Mouse (Mus musculus) midbrain, embryonic 11.5 days (tissue): ENCODE results near the gene B3galt4. TPM values are rescaled to one million over a fixed set of nuclear protein-coding genes. Genes with fewer than 3 reads are reported as not detected.
"Not testable (repeated sequence)": the region's sequence is repeated elsewhere in the genome, so short reads cannot be mapped to it uniquely, and the experiment has no call there.

Experiments used
- ATAC-seq: fragments of 200-750 bp; cut with Nextera tagmentation; 2 replicates; pipeline ENCODE4 v1.8.0; 2017; ENCODE audit warnings: moderate TSS enrichment, moderate library complexity; ENCODE audit not compliant: low FRiP score
- DNase-seq: peaks from one replicate; pipeline ENCODE4 v3.0.0; 2015; ENCODE audit warnings: low spot score; ENCODE audit errors: missing footprints
- H3K27ac ChIP-seq: fragments of 300-500 bp; sonication (generic); 2 replicates; pipeline ENCODE4 v1.5.1; 2014; ENCODE audit warnings: low read depth, low read length
- H3K27me3 ChIP-seq: fragments of 300-500 bp; sonication (generic); 2 replicates; pipeline ENCODE4 v1.6.1; 2014; ENCODE audit warnings: mild to moderate bottlenecking, low read length, moderate library complexity, mixed read lengths; ENCODE audit not compliant: control insufficient read depth, insufficient read depth
- H3K36me3 ChIP-seq: fragments of 300-500 bp; sonication (generic); 2 replicates; pipeline ENCODE4 v1.6.1; 2014; ENCODE audit warnings: mild to moderate bottlenecking, low read length, moderate library complexity, mixed read lengths; ENCODE audit not compliant: control insufficient read depth, insufficient read depth
- H3K4me1 ChIP-seq: fragments of 300-500 bp; sonication (generic); 2 replicates; pipeline ENCODE4 v1.6.1; 2014; ENCODE audit warnings: low read length; ENCODE audit not compliant: control insufficient read depth, insufficient read depth
- H3K4me2 ChIP-seq: fragments of 300-500 bp; sonication (generic); 2 replicates; pipeline ENCODE4 v1.6.1; 2014; ENCODE audit warnings: mild to moderate bottlenecking, moderate library complexity
- H3K4me3 ChIP-seq: fragments of 300-500 bp; sonication (generic); 2 replicates; pipeline ENCODE4 v1.5.1; 2014; ENCODE audit warnings: low read depth, low read length
- H3K9ac ChIP-seq: fragments of 300-500 bp; sonication (generic); 2 replicates; pipeline ENCODE4 v1.6.1; 2014; ENCODE audit warnings: low read length
- H3K9me3 ChIP-seq: fragments of 300-500 bp; sonication (generic); 2 replicates; pipeline ENCODE4 v1.6.1; 2016; ENCODE audit warnings: low read length; ENCODE audit not compliant: control insufficient read depth
- WGBS: fragments of 180-500 bp; shearing (Covaris S2); extraction: QIAGEN DNeasy Blood & Tissue Kit; methylation state at CpG from one replicate; pipeline ENCODE4 v1.1.7; 2014; 5-methylcytosine and 5-hydroxymethylcytosine counted together
- polyA plus RNA-seq: library from polyadenylated mRNA; unstranded; fragments of >200 nt; fragmentation: Nextera tagmentation; extraction: Ambion mirVana; gene quantifications from 2 replicates; pipeline ENCODE4 v1.2.1, GENCODE M21; 2014

Gene B3galt4
- polyA plus RNA-seq, 1 experiment from 2014 or later: 4.2 TPM

DNA sequence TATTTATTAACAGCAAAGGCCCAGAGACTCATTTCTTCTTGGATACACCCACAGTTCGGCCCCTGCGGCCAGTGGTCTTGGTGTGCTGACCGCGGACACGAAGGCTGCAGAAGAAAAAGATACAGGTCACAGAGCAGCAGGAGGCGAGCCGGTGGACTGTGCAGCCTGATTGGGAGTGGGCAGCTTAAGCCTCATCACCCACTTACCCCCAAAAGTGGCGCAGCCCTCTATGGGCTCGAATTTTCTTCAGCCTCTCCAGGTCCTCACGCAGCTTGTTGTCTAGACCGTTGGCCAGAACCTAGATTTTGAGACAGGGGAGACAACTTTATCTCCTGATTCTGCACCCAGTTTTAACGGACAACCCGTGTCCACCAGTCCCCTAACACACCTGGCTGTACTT, 727 bp upstream of the B3galt4 start:
- H3K9me3 ChIP-seq, H3K9ac ChIP-seq, H3K27ac ChIP-seq, H3K27me3 ChIP-seq, ATAC-seq: not testable (repeated sequence)
- peaks cover 19% of the 10 kb centered on the region for H3K36me3 ChIP-seq
- peaks cover 44% of the 10 kb centered on the region for H3K4me1 ChIP-seq
- peak overlapping the region; percentile 37; the same call in 1 of the 2 replicates for H3K4me3 ChIP-seq
- DNase-seq: peak; percentile 81
- H3K4me2 ChIP-seq: peak overlapping the region; percentile 69
- 76% methylated on average over 13 of the region's 13 CpGs for WGBS

DNA sequence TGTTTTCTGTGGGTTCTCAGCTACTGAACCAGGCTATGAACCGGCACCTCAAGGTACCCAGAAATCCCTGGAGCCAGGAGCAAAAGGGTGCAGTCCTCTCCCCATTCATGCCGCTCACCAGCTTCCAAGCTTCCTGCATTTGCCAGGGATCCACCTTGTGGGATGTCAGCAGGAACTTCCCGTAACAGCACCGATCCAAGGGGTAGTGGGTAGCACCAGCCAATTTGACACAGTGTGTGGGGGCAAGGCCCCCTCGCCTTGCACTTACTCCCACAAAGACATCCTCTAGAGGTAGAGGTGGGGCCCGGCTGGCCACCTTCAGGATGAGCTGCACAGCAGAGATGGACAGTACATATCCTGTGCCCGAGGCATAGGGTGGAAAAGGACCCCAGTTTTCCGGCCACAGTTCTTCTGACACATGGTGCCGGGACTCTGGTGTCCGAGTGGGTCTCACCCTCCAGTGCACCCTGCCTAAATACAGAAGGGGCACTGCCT, 1.1 kb downstream of the B3galt4 start:
- Histone ChIP-seq H3K36me3 (peaks cover 19% of the 10 kb centered on the region), H3K4me3 (peak overlapping the region; percentile 37; the same call in 1 of the 2 replicates), H3K9me3 (no peaks in the 10 kb centered on the region), H3K27me3 (no peaks in the 10 kb centered on the region), H3K4me1 (peaks cover 37% of the 10 kb centered on the region), H3K27ac (no peak overlapping the region), H3K4me2 (peak overlapping the region; percentile 69; the same call in 1 of the 2 replicates), H3K9ac (peak overlapping the region; percentile 68; the same call in 1 of the 2 replicates)
- ATAC-seq (no peak), DNase-seq (no peak)
- WGBS: 76% methylated on average over 10 of the region's 10 CpGs

DNA sequence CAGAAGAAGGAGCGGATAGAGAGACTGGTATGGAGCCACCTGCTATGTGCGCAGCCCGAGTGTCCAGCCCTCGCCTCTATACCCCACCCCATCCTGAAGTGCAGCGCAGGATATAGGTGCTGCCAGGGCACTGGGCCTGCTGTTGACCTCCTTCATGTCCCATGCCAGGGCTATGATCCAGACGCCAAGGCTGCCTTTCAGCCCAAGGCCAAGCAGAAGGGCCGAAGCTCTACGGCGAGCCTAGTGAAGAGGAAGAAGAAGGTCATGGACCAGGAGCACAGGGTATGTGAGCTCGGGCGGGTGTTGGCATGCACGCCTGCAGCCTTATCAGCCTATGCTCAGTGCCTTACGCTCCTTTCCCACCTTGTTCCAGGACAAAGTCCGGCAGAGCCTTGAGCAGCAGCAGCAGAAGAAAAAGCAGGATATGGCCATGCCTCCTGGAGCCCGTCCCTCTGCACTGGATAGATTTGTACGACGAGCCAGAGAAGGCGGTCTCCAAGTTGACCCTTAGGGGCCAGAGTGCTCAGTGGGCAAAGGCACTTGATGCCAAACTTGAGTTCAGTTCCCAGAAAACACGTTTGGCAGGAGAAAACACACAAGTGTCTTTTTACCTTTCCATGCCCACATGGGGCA, 2.3 kb downstream of the B3galt4 start:
- H3K27ac ChIP-seq: no peak overlapping the region
- H3K9ac ChIP-seq: no peak overlapping the region
- peaks cover 19% of the 10 kb centered on the region for H3K36me3 ChIP-seq
- no peak overlapping the region for H3K4me3 ChIP-seq
- H3K4me2 ChIP-seq: no peak overlapping the region
- 92% methylated on average over 19 of the region's 19 CpGs for WGBS
- ATAC-seq (no peak), DNase-seq (no peak)
- no peaks in the 10 kb centered on the region for H3K9me3 ChIP-seq
- peaks cover 29% of the 10 kb centered on the region for H3K4me1 ChIP-seq
- H3K27me3 ChIP-seq: no peaks in the 10 kb centered on the region

DNA sequence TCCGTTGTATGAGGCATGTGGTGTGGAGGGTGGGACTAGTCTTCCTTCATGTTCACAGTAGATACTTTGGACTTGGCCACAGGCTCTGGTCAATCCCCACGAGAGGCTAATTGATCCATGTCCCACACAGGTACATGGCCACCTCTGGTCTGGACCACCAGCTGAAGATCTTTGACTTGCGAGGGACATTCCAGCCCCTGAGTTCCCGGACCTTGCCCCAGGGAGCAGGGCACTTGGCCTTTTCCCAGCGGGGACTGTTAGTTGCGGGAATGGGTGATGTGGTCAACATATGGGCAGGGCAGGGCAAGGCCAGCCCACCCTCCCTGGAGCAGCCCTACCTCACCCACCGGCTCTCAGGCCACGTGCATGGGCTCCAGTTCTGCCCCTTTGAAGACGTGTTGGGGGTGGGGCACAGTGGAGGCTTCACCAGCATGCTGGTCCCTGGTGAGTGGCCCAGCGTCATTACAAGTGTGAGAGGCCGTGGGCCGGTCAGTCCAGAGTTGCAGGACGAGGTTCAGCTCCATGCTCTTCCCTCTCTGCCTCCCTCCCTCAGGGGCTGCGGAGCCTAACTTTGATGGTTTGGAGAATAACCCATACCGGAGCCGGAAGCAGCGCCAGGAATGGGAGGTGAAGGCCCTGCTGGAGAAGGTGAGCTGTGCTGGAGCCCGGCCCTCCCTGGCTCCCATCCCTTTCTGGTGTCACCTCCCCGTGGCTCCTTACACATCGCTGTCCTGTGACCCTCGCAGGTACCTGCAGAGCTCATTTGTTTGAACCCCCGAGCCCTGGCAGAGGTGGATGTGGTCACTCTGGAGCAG, 3.0 kb downstream of the B3galt4 start:
- ATAC-seq: no peak
- WGBS: 90% methylated on average over 22 of the region's 22 CpGs
- H3K36me3 ChIP-seq: peaks cover 17% of the 10 kb centered on the region
- no peak for DNase-seq
- no peaks in the 10 kb centered on the region for H3K9me3 ChIP-seq
- no peak overlapping the region for H3K4me2 ChIP-seq
- H3K9ac ChIP-seq: no peak overlapping the region
- no peak overlapping the region for H3K4me3 ChIP-seq
- peaks cover 24% of the 10 kb centered on the region for H3K4me1 ChIP-seq
- no peak overlapping the region for H3K27ac ChIP-seq
- H3K27me3 ChIP-seq: no peaks in the 10 kb centered on the region

DNA sequence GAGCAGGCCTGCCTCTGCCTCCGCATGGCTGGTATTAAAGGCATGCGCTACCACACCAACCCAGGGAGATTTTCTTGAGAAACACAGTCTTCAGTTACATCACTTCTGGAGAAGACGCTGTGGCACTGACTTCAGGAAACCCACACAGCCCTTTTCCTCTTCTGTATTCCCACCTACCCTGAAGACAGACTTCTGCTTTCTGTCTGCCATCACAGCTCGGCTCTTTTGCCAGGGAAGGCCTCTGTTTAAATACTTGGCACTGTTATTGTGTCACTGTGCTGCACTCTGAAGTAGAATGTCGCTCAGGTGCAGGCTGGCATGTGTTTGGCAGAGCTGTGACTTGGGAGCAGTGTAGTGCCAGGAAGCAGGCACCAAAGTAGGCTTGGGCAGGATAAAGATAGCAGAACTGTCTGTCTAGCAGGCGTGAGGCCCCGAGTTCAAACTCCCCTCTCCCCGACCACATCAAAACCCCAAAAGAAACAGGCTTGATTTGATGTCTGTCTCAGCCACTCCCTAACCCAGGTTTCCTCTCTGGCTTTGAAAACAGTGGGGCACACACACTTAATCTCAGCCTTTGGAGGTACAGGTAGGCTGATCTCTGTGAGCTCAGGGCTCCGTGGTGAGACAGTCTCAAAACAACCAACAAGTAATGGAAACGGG, 3.7 kb downstream of the B3galt4 start:
- no peaks in the 10 kb centered on the region for H3K9me3 ChIP-seq
- WGBS: 94% methylated on average over 10 of the region's 10 CpGs
- no peak for DNase-seq

DNA sequence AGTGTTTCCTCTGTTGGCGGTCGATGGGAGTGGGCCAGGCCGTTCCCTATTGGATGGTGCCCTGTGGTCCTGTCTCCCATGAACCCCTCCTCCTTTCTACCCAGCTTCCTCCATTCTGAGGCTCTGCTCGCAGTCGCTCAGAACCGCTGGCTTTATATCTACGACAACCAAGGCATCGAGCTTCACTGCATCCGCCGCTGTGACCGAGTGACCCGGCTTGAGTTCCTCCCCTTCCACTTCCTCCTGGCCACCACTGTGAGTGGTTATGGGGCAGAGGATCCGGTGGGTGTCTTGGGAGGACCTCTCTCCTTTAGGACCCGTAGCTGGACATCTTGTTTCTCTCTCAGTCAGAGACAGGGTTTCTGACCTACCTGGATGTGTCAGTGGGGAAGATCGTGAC, 7.8 kb downstream of the B3galt4 start:
- 93% methylated on average over 15 of the region's 15 CpGs for WGBS
- H3K9me3 ChIP-seq: no peaks in the 10 kb centered on the region
- H3K27me3 ChIP-seq: no peaks in the 10 kb centered on the region
- ATAC-seq (no peak), DNase-seq (no peak)
- 0 out of 2 replicates have a peak, but pooled peaks cover 2% of the 10 kb centered on the region for H3K36me3 ChIP-seq
- H3K27ac ChIP-seq: no peak overlapping the region
- peaks cover 17% of the 10 kb centered on the region for H3K4me1 ChIP-seq
- no peak overlapping the region for H3K4me3 ChIP-seq
- H3K9ac ChIP-seq: no peak overlapping the region
- H3K4me2 ChIP-seq: no peak overlapping the region

More for the DNA sequence above, 3.7 kb downstream of the B3galt4 start:
- H3K27ac ChIP-seq: no peak overlapping the region
- no peak overlapping the region for H3K4me3 ChIP-seq
- peaks cover 11% of the 10 kb centered on the region for H3K36me3 ChIP-seq
- ATAC-seq: no peak
- H3K27me3 ChIP-seq: no peaks in the 10 kb centered on the region
- H3K4me2 ChIP-seq: no peak overlapping the region
- H3K4me1 ChIP-seq: peaks cover 17% of the 10 kb centered on the region
- H3K9ac ChIP-seq: no peak overlapping the region

DNA sequence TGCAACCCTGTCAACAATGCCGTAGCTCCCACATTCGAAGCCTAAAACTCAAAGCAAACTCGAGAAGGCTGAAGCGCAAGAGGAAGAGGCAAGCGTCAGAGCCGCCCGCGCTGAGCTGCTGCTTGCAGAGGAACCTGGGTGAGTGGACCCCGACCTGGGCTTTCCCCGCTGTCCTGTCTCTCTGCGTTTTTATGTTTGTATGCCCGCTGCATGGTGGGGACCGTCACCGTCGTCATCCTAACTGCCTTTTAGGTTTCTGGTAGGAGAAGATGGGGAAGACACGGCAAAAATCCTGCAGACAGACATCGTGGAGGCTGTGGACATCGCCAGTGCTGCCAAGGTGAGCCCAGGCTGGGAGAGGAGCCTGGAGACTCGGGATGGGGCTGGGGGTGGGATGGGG, 9.9 kb downstream of the B3galt4 start:
- Histone ChIP-seq H3K9ac (peak overlapping the region; percentile 69), H3K4me3 (peak overlapping the region; percentile 73), H3K27me3 (no peaks in the 10 kb centered on the region), H3K36me3 (peaks cover 11% of the 10 kb centered on the region), H3K4me2 (peak overlapping the region; percentile 93), H3K4me1 (peaks cover 17% of the 10 kb centered on the region), H3K27ac (no peak overlapping the region), H3K9me3 (no peaks in the 10 kb centered on the region)
- WGBS: 66% methylated on average over 19 of the region's 19 CpGs
- DNase-seq (no peak), ATAC-seq (no peak)

DNA sequence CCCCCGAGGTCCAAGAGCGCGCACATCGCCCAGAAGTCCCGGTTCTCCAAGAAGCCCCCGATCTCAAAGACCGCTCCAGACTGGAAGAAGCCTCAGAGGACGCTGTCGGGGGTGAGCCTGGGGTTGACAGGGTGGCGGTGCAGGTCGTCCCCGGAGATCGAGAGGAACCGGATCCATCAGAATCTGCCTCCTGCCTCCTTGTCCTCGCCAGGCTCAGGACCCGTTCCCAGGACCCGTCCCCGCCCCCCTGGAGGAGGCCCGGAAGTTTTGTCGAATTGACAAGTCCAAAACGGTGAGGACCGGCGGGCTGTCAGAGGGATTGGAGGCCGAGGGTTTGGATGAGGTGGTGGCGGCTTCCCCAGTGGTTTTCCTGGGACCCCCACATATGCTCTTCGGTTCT, 10.3 kb downstream of the B3galt4 start:
- DNase-seq (no peak), ATAC-seq (peak; percentile 5; the same call in 1 of the 2 replicates)
- peak overlapping the region; percentile 93 for H3K4me2 ChIP-seq
- WGBS: 2% methylated on average over 26 of the region's 26 CpGs
- no peaks in the 10 kb centered on the region for H3K27me3 ChIP-seq
- peak overlapping the region; percentile 73 for H3K4me3 ChIP-seq
- peaks cover 11% of the 10 kb centered on the region for H3K36me3 ChIP-seq
- H3K27ac ChIP-seq: no peak overlapping the region
- peaks cover 17% of the 10 kb centered on the region for H3K4me1 ChIP-seq
- no peaks in the 10 kb centered on the region for H3K9me3 ChIP-seq
- H3K9ac ChIP-seq: peak overlapping the region; percentile 69
